Mouse (Mus musculus) hindbrain, embryonic 14.5 days (tissue): ENCODE results near the gene Thada. TPM values are rescaled to one million over a fixed set of nuclear protein-coding genes. Genes with fewer than 3 reads are reported as not detected.

Experiments used
- ATAC-seq: fragments of 200-750 bp; cut with Nextera tagmentation; 2 replicates; pipeline ENCODE4 v1.8.0; 2017; ENCODE audit warnings: moderate number of reproducible peaks, mild to moderate bottlenecking, moderate TSS enrichment, moderate library complexity; ENCODE audit not compliant: low FRiP score
- DNase-seq: peaks from one replicate; pipeline ENCODE4 v3.0.0-alpha.2; 2015; ENCODE audit warnings: low spot score
- H3K27ac ChIP-seq: fragments of 300-500 bp; sonication (generic); 2 replicates; pipeline ENCODE4 v1.5.1; 2014; ENCODE audit warnings: mild to moderate bottlenecking, moderate library complexity
- H3K27me3 ChIP-seq: fragments of 300-500 bp; sonication (generic); 2 replicates; pipeline ENCODE4 v1.6.1; 2014; ENCODE audit warnings: mild to moderate bottlenecking, low read length, mixed read lengths; ENCODE audit not compliant: control insufficient read depth, insufficient read depth
- H3K36me3 ChIP-seq: fragments of 300-500 bp; sonication (generic); replicated peaks from 2 replicates; pipeline ENCODE4 v1.6.1; 2014; ENCODE audit not compliant: control insufficient read depth, insufficient read depth
- H3K4me1 ChIP-seq: fragments of 300-500 bp; sonication (generic); replicated peaks from 2 replicates; pipeline ENCODE4 v1.6.1; 2014; ENCODE audit warnings: antibody characterized with exemption, low read length, mixed read lengths; ENCODE audit not compliant: control insufficient read depth, insufficient read depth
- H3K4me2 ChIP-seq: fragments of 300-500 bp; sonication (generic); replicated peaks from 2 replicates; pipeline ENCODE4 v1.6.1; 2014; ENCODE audit warnings: mild to moderate bottlenecking, moderate library complexity
- H3K4me3 ChIP-seq: fragments of 300-500 bp; sonication (generic); replicated peaks from 2 replicates; pipeline ENCODE4 v1.5.1; 2014; ENCODE audit warnings: mild to moderate bottlenecking, low read length
- H3K9ac ChIP-seq: fragments of 300-500 bp; sonication (generic); 2 replicates; pipeline ENCODE4 v1.6.1; 2014
- H3K9me3 ChIP-seq: fragments of 300-500 bp; sonication (generic); 2 replicates; pipeline ENCODE4 v1.6.1; 2016; ENCODE audit warnings: low read length; ENCODE audit not compliant: control insufficient read depth
- WGBS: fragments of 180-500 bp; shearing (Covaris S2); extraction: QIAGEN DNeasy Blood & Tissue Kit; methylation state at CpG from one replicate; pipeline ENCODE4 v1.1.7; 2014; 5-methylcytosine and 5-hydroxymethylcytosine counted together
- polyA plus RNA-seq: library from polyadenylated mRNA; unstranded; fragments of >200 nt; fragmentation: Nextera tagmentation; extraction: Ambion mirVana; gene quantifications from 2 replicates; pipeline ENCODE4 v1.2.1, GENCODE M21; 2014

Gene Thada
- polyA plus RNA-seq, 1 experiment from 2014 or later, result 9.0 TPM

DNA sequence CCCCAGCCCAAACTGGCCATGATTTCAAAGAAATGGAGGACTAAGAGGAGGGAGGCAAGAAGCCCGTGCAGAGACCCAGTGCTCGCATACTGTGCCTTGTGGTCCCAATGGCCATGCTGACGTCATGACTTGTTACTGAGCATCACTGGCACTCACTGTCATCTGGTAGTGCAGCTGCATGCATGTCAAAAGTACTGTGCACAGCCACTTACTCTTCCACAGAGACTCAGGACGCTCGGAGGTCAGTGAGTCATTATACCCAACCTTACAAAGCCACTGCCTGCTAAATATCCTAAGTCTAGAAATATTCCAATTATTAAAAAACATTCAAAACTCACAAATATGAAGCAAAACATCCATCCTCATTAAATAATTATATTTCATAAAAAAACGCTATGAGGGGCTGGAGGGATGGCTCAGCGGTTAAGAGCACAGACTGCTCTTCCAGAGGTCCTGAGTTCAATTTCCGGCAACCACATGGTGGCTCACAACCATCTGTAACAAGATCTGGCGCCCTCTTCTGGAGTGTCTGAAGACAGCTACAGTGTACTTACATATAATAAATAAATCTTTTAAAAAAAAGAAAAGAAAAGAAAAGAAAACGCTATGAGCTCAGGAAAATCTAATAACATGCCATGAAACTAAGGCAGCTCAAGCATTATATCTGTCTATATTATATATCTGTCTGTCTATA lies 106.9 kb downstream of the Thada start:
- Histone ChIP-seq H3K9ac (no peak overlapping the region), H3K4me3 (no peak overlapping the region), H3K4me2 (no peak overlapping the region), H3K36me3 (no peaks in the 10 kb centered on the region), H3K4me1 (peaks cover 4% of the 10 kb centered on the region; the same call in 1 of the 2 replicates), H3K27me3 (no peaks in the 10 kb centered on the region), H3K9me3 (no peaks in the 10 kb centered on the region), H3K27ac (no peak overlapping the region)
- 92% methylated on average over 10 of the region's 10 CpGs for WGBS
- ATAC-seq, result no peak
- no peak for DNase-seq

GRCm38 (mm10) chr17:84357776-84358175 lies 108.2 kb downstream of the Thada start:
- no peak overlapping the region for H3K27ac ChIP-seq
- H3K27me3 ChIP-seq, result no peaks in the 10 kb centered on the region
- H3K9ac ChIP-seq, result no peak overlapping the region
- no peak overlapping the region for H3K4me3 ChIP-seq
- H3K4me2 ChIP-seq, result no peak overlapping the region
- no peaks in the 10 kb centered on the region for H3K4me1 ChIP-seq
- DNase-seq, result no peak
- no peaks in the 10 kb centered on the region for H3K9me3 ChIP-seq
- no peaks in the 10 kb centered on the region for H3K36me3 ChIP-seq
- no peak for ATAC-seq
- 91% methylated on average over 8 of the region's 8 CpGs for WGBS

DNA sequence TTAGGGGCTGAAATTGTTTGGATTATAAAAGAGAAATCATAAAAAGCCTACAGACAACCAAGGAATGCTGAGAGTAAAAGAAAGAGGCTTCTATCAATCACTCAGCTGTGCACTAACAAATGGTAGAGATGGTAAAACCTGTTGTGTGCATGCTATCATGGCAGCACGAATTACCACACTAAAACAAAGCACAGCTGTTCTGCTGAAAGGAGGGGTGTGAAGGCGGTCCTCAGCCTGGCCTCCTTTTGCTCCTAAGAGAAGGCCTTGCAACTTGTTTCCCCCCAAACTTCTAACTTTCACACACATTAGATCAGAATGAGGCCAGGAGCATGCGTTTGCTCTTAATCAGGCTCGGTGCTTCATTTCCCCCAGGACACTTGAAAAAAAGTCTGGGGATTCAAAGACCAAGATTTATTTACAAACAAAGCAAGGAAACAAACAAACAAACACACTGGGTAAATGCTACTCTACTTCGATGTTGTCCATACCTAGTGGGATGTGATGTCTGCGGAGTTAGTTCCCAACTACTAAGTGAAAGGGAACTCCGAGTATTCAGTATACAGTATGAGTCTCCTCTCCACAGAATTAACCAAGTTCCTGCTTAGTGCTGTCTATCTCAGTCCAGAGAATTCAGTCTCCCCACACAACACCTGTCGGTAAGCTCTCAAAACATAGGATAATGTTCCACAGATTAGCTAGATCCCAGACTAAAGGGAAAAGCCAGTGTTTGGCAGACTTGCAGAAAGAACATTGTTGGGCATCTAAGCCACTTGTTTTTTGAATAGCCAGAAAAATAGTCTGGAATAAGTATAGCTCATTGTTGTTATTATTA lies 109.7 kb downstream of the Thada start:
- DNase-seq (no peak), ATAC-seq (no peak)
- H3K4me3 ChIP-seq, result no peak overlapping the region
- no peak overlapping the region for H3K27ac ChIP-seq
- no peaks in the 10 kb centered on the region for H3K9me3 ChIP-seq
- 85% methylated on average over 8 of the region's 8 CpGs for WGBS
- H3K4me2 ChIP-seq, result no peak overlapping the region
- no peaks in the 10 kb centered on the region for H3K36me3 ChIP-seq
- H3K27me3 ChIP-seq, result no peaks in the 10 kb centered on the region
- no peak overlapping the region for H3K9ac ChIP-seq
- no peaks in the 10 kb centered on the region for H3K4me1 ChIP-seq

- no peak overlapping the region for H3K4me3 ChIP-seq
- DNase-seq (no peak), ATAC-seq (no peak)
- no peaks in the 10 kb centered on the region for H3K27me3 ChIP-seq
- H3K4me2 ChIP-seq, result no peak overlapping the region
- no peak overlapping the region for H3K27ac ChIP-seq
- no peaks in the 10 kb centered on the region for H3K4me1 ChIP-seq
- no peaks in the 10 kb centered on the region for H3K36me3 ChIP-seq
- H3K9ac ChIP-seq, result no peak overlapping the region
- H3K9me3 ChIP-seq, result no peaks in the 10 kb centered on the region
- 88% methylated on average over 3 of the region's 3 CpGs for WGBS
Measured at GRCm38 (mm10) chr17:84355006-84355405, 111.0 kb downstream of the Thada start.

DNA sequence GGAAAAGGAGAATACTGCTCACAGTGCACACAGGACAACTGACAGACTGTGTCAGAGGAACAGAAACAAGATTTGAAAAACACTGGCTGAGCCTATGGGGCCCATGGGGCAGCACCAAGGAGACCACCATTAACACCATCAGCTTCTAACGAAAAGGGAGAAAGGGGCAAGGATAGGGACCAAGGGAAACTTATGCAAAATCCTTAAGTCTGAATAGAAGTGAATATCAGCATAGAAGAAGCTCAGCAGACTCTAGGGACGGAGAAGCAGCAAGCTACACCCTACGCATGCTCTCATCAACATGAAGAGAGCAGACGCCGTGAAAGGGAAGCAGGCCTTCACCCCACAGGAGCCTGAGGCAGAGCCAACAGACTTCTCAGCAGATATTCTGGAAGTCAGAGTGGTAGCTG lies 112.1 kb downstream of the Thada start:
- Histone ChIP-seq H3K9ac (no peak overlapping the region), H3K27ac (no peak overlapping the region), H3K4me1 (no peaks in the 10 kb centered on the region), H3K4me2 (no peak overlapping the region), H3K36me3 (no peaks in the 10 kb centered on the region), H3K27me3 (no peaks in the 10 kb centered on the region), H3K4me3 (no peak overlapping the region), H3K9me3 (no peaks in the 10 kb centered on the region)
- 81% methylated on average over 5 of the region's 5 CpGs for WGBS
- ATAC-seq (no peak), DNase-seq (no peak)

- H3K27ac ChIP-seq, result no peak overlapping the region
- WGBS, result 96% methylated on average over 3 of the region's 3 CpGs
- ATAC-seq (no peak), DNase-seq (no peak)
- no peaks in the 10 kb centered on the region for H3K9me3 ChIP-seq
- no peaks in the 10 kb centered on the region for H3K27me3 ChIP-seq
- H3K4me2 ChIP-seq, result no peak overlapping the region
- H3K9ac ChIP-seq, result no peak overlapping the region
- no peaks in the 10 kb centered on the region for H3K36me3 ChIP-seq
- no peak overlapping the region for H3K4me3 ChIP-seq
- no peaks in the 10 kb centered on the region for H3K4me1 ChIP-seq
Measured at GRCm38 (mm10) chr17:84353224-84353901, 112.6 kb downstream of the Thada start.

- Histone ChIP-seq H3K4me1 (no peaks in the 10 kb centered on the region), H3K9me3 (no peaks in the 10 kb centered on the region), H3K9ac (no peak overlapping the region), H3K4me2 (no peak overlapping the region), H3K27me3 (no peaks in the 10 kb centered on the region), H3K4me3 (no peak overlapping the region), H3K27ac (no peak overlapping the region), H3K36me3 (no peaks in the 10 kb centered on the region)
- ATAC-seq, result no peak
- no peak for DNase-seq
- WGBS, result 91% methylated on average over 3 of the region's 3 CpGs
Measured at GRCm38 (mm10) chr17:84352790-84353154, 113.2 kb downstream of the Thada start.

GRCm38 (mm10) chr17:84351912-84352789 lies 113.9 kb downstream of the Thada start:
- Histone ChIP-seq H3K9ac (no peak overlapping the region), H3K4me3 (no peak overlapping the region), H3K27me3 (no peaks in the 10 kb centered on the region), H3K9me3 (no peaks in the 10 kb centered on the region), H3K36me3 (no peaks in the 10 kb centered on the region), H3K27ac (no peak overlapping the region), H3K4me1 (no peaks in the 10 kb centered on the region), H3K4me2 (no peak overlapping the region)
- DNase-seq, result no peak
- no peak for ATAC-seq
- 71% methylated on average over 9 of the region's 9 CpGs for WGBS
